Mouse (Mus musculus): ENCODE measurements around the gene Dgkh. TPM values are rescaled to one million over a fixed set of nuclear protein-coding genes. Genes with fewer than 3 reads are reported as not detected.
"Not testable (repeated sequence)": the region's sequence is repeated elsewhere in the genome, so short reads cannot be mapped to it uniquely, and the experiment has no call there.

Dgkh gene
- polyA plus RNA-seq, 1 experiment = 49.3 TPM

- TF ChIP-seq POLR2A (IDR thresholded peaks at IDR 0.05; ENCODE audit: control insufficient read depth, low read depth, low read length) (no peak), CTCF (IDR thresholded peaks at IDR 0.05; ENCODE audit: control insufficient read depth, insufficient read depth, insufficient replicate concordance, low read depth, low read length) (no peak)
These were observed 26.9 kb upstream of the Dgkh start for GRCm38 (mm10) chr14:78759491-78759890.

GRCm38 (mm10) chr14:78755316-78755715 is 22.7 kb upstream of the Dgkh start:
- H3K4me1 ChIP-seq (ENCODE audit: control insufficient read depth, insufficient read depth, low read length) = no peaks in the 10 kb centered on the region
- H3K27ac ChIP-seq (ENCODE audit: control insufficient read depth, insufficient read depth, low read depth, low read length) = no peak overlapping the region
- H3K36me3 ChIP-seq (ENCODE audit: control insufficient read depth, insufficient read depth, low read length) = no peaks in the 10 kb centered on the region
- no peak for TF ChIP-seq CTCF (IDR thresholded peaks at IDR 0.05; ENCODE audit: control insufficient read depth, insufficient read depth, insufficient replicate concordance, low read depth, low read length)
- TF ChIP-seq POLR2A (IDR thresholded peaks at IDR 0.05; ENCODE audit: control insufficient read depth, low read depth, low read length) = no peak
- no peak overlapping the region for H3K4me3 ChIP-seq (ENCODE audit: control insufficient read depth, low read depth, low read length)
- H3K27me3 ChIP-seq (ENCODE audit: control insufficient read depth, insufficient read depth, low read length) = no peaks in the 10 kb centered on the region

More at GRCm38 (mm10) chr14:78759491-78759890, 26.9 kb upstream of the Dgkh start:
- H3K4me3 ChIP-seq (ENCODE audit: control insufficient read depth, low read depth, low read length) = no peak overlapping the region
- H3K36me3 ChIP-seq (ENCODE audit: control insufficient read depth, insufficient read depth, low read length) = no peaks in the 10 kb centered on the region
- H3K4me1 ChIP-seq (ENCODE audit: control insufficient read depth, insufficient read depth, low read length) = no peaks in the 10 kb centered on the region
- H3K27me3 ChIP-seq (ENCODE audit: control insufficient read depth, insufficient read depth, low read length) = no peaks in the 10 kb centered on the region
- no peak overlapping the region for H3K27ac ChIP-seq (ENCODE audit: control insufficient read depth, insufficient read depth, low read depth, low read length)

GRCm38 (mm10) chr14:78748692-78749091 is 16.1 kb upstream of the Dgkh start:
- Histone ChIP-seq H3K4me1 (ENCODE audit: control insufficient read depth, insufficient read depth, low read length) (no peaks in the 10 kb centered on the region), H3K27me3 (ENCODE audit: control insufficient read depth, insufficient read depth, low read length) (no peaks in the 10 kb centered on the region), H3K36me3 (ENCODE audit: control insufficient read depth, insufficient read depth, low read length) (no peaks in the 10 kb centered on the region), H3K27ac (ENCODE audit: control insufficient read depth, insufficient read depth, low read depth, low read length) (no peak overlapping the region), H3K4me3 (ENCODE audit: control insufficient read depth, low read depth, low read length) (no peak overlapping the region)
- no peak for TF ChIP-seq CTCF (IDR thresholded peaks at IDR 0.05; ENCODE audit: control insufficient read depth, insufficient read depth, insufficient replicate concordance, low read depth, low read length)
- no peak for TF ChIP-seq POLR2A (IDR thresholded peaks at IDR 0.05; ENCODE audit: control insufficient read depth, low read depth, low read length)

DNA sequence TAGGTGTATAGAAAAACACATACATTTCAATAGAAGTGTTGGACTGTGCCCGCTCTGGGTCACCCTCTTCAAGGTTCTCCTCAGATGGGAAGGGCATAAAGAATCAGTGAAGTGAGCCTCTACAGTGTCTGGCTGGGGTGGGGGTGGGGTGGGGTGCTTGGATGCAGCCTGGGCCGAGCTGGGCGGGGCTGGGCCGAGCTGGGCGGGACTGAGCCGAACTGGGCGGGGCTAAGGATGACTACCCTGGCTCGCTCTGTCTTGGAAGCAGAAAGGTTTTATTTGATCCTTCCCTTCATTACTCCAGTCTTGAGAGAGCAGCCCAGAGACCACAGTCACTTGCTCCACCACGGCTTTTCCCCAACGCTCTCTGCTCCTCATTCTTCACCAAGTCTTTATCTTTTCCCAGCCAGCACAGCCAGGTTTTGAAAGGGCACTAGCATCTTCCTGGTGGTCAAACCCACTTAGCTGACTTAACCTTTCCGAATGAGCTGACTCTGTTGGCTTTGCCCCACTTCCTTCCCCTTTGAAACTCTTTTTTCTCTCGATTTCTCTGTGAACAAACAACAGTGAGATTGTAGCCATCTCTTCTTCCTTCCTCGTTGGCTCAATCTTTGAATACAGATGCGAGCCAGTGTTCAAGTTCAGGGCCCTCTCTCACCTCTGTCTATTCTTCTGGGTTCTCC is 15.5 kb upstream of the Dgkh start:
- Histone ChIP-seq H3K27me3 (ENCODE audit: control insufficient read depth, insufficient read depth, low read length) (no peaks in the 10 kb centered on the region), H3K27ac (ENCODE audit: control insufficient read depth, insufficient read depth, low read depth, low read length) (no peak overlapping the region), H3K4me3 (ENCODE audit: control insufficient read depth, low read depth, low read length) (no peak overlapping the region), H3K4me1 (ENCODE audit: control insufficient read depth, insufficient read depth, low read length) (no peaks in the 10 kb centered on the region), H3K36me3 (ENCODE audit: control insufficient read depth, insufficient read depth, low read length) (no peaks in the 10 kb centered on the region)
- no peak for TF ChIP-seq CTCF (IDR thresholded peaks at IDR 0.05; ENCODE audit: control insufficient read depth, insufficient read depth, insufficient replicate concordance, low read depth, low read length)
- no peak for TF ChIP-seq POLR2A (IDR thresholded peaks at IDR 0.05; ENCODE audit: control insufficient read depth, low read depth, low read length)

GRCm38 (mm10) chr14:78747454-78747853 is 14.9 kb upstream of the Dgkh start:
- no peaks in the 10 kb centered on the region for H3K27me3 ChIP-seq (ENCODE audit: control insufficient read depth, insufficient read depth, low read length)
- no peak overlapping the region for H3K4me3 ChIP-seq (ENCODE audit: control insufficient read depth, low read depth, low read length)
- no peak for TF ChIP-seq CTCF (IDR thresholded peaks at IDR 0.05; ENCODE audit: control insufficient read depth, insufficient read depth, insufficient replicate concordance, low read depth, low read length)
- no peak for TF ChIP-seq POLR2A (IDR thresholded peaks at IDR 0.05; ENCODE audit: control insufficient read depth, low read depth, low read length)
- H3K27ac ChIP-seq (ENCODE audit: control insufficient read depth, insufficient read depth, low read depth, low read length) = no peak overlapping the region
- no peaks in the 10 kb centered on the region for H3K4me1 ChIP-seq (ENCODE audit: control insufficient read depth, insufficient read depth, low read length)
- H3K36me3 ChIP-seq (ENCODE audit: control insufficient read depth, insufficient read depth, low read length) = no peaks in the 10 kb centered on the region

- no peaks in the 10 kb centered on the region for H3K36me3 ChIP-seq (ENCODE audit: control insufficient read depth, insufficient read depth, low read length)
- TF ChIP-seq CTCF (IDR thresholded peaks at IDR 0.05; ENCODE audit: control insufficient read depth, insufficient read depth, insufficient replicate concordance, low read depth, low read length) = no peak
- H3K27ac ChIP-seq (ENCODE audit: control insufficient read depth, insufficient read depth, low read depth, low read length) = no peak overlapping the region
- H3K27me3 ChIP-seq (ENCODE audit: control insufficient read depth, insufficient read depth, low read length) = no peaks in the 10 kb centered on the region; the same call in 1 of the 2 replicates
- no peak overlapping the region for H3K4me3 ChIP-seq (ENCODE audit: control insufficient read depth, low read depth, low read length)
- H3K4me1 ChIP-seq (ENCODE audit: control insufficient read depth, insufficient read depth, low read length) = peaks cover 3% of the 10 kb centered on the region
These were observed 2.0 kb upstream of the Dgkh start for GRCm38 (mm10) chr14:78734605-78735004.

GRCm38 (mm10) chr14:78734203-78734602 is 1.6 kb upstream of the Dgkh start:
- H3K27ac ChIP-seq (ENCODE audit: control insufficient read depth, insufficient read depth, low read depth, low read length); H3K27me3 ChIP-seq (ENCODE audit: control insufficient read depth, insufficient read depth, low read length); H3K4me1 ChIP-seq (ENCODE audit: control insufficient read depth, insufficient read depth, low read length); H3K36me3 ChIP-seq (ENCODE audit: control insufficient read depth, insufficient read depth, low read length); H3K4me3 ChIP-seq (ENCODE audit: control insufficient read depth, low read depth, low read length): not testable (repeated sequence)
